Mouse (Mus musculus): ENCODE data around the gene Serac1. TPM values are rescaled to one million over a fixed set of nuclear protein-coding genes. Genes with fewer than 3 reads are reported as not detected.

Serac1 gene
- polyA plus RNA-seq, 1 experiment from 2014 or later = 13.6 TPM

GRCm38 (mm10) chr17:6002563-6002962 lies 77.0 kb downstream of the Serac1 start:
- whole genome bisulfite sequencing = 88% methylated on average over 6 of the region's 6 CpGs
- H3K36me3 ChIP-seq (replicated peaks; ENCODE audit: control insufficient read depth, insufficient read depth) = no peaks in the 10 kb centered on the region
- no peak overlapping the region for H3K9ac ChIP-seq
- H3K27ac ChIP-seq = no peak overlapping the region
- ATAC-seq (ENCODE audit: low FRiP score) (no peak), DNase-seq (ENCODE audit: low spot score) (no peak)
- H3K9me3 ChIP-seq (ENCODE audit: control insufficient read depth, low read length) = no peaks in the 10 kb centered on the region
- no peak overlapping the region for H3K4me2 ChIP-seq (replicated peaks)
- peaks cover 7% of the 10 kb centered on the region; the same call in 1 of the 2 replicates for H3K4me1 ChIP-seq (replicated peaks; ENCODE audit: control insufficient read depth, insufficient read depth, low read length)
- H3K4me3 ChIP-seq (replicated peaks; ENCODE audit: low read length) = no peak overlapping the region
- H3K27me3 ChIP-seq (ENCODE audit: control insufficient read depth, insufficient read depth, low read length) = no peaks in the 10 kb centered on the region

GRCm38 (mm10) chr17:6001836-6002235 lies 77.7 kb downstream of the Serac1 start:
- 79% methylated on average over 7 of the region's 7 CpGs for WGBS
- H3K27me3 ChIP-seq (ENCODE audit: control insufficient read depth, insufficient read depth, low read length) = no peaks in the 10 kb centered on the region
- peaks cover 7% of the 10 kb centered on the region; the same call in 1 of the 2 replicates for H3K4me1 ChIP-seq (replicated peaks; ENCODE audit: control insufficient read depth, insufficient read depth, low read length)
- ATAC-seq (ENCODE audit: low FRiP score) (no peak), DNase-seq (ENCODE audit: low spot score) (no peak)
- no peaks in the 10 kb centered on the region for H3K36me3 ChIP-seq (replicated peaks; ENCODE audit: control insufficient read depth, insufficient read depth)
- no peak overlapping the region for H3K9ac ChIP-seq
- H3K4me2 ChIP-seq (replicated peaks) = no peak overlapping the region
- no peak overlapping the region for H3K27ac ChIP-seq
- no peak overlapping the region for H3K4me3 ChIP-seq (replicated peaks; ENCODE audit: low read length)
- H3K9me3 ChIP-seq (ENCODE audit: control insufficient read depth, low read length) = no peaks in the 10 kb centered on the region

- ATAC-seq (ENCODE audit: low FRiP score) = no peak
These were observed 78.2 kb downstream of the Serac1 start for GRCm38 (mm10) chr17:6001389-6001788.

GRCm38 (mm10) chr17:6000864-6001319 lies 78.6 kb downstream of the Serac1 start:
- no peak for ATAC-seq (ENCODE audit: low FRiP score)
- Histone ChIP-seq H3K4me1 (replicated peaks; ENCODE audit: control insufficient read depth, insufficient read depth, low read length) (peaks cover 6% of the 10 kb centered on the region; the same call in 1 of the 2 replicates), H3K27ac (no peak overlapping the region), H3K4me2 (replicated peaks) (no peak overlapping the region), H3K27me3 (ENCODE audit: control insufficient read depth, insufficient read depth, low read length) (no peaks in the 10 kb centered on the region), H3K4me3 (replicated peaks; ENCODE audit: low read length) (no peak overlapping the region), H3K9me3 (ENCODE audit: control insufficient read depth, low read length) (no peaks in the 10 kb centered on the region), H3K36me3 (replicated peaks; ENCODE audit: control insufficient read depth, insufficient read depth) (no peaks in the 10 kb centered on the region), H3K9ac (no peak overlapping the region)
- WGBS = 88% methylated on average over 8 of the region's 8 CpGs
- no peak for DNase-seq (ENCODE audit: low spot score)

More at GRCm38 (mm10) chr17:6001389-6001788, 78.2 kb downstream of the Serac1 start:
- Histone ChIP-seq H3K4me2 (replicated peaks) (no peak overlapping the region), H3K9ac (no peak overlapping the region), H3K27ac (no peak overlapping the region), H3K4me3 (replicated peaks; ENCODE audit: low read length) (no peak overlapping the region), H3K9me3 (ENCODE audit: control insufficient read depth, low read length) (no peaks in the 10 kb centered on the region), H3K36me3 (replicated peaks; ENCODE audit: control insufficient read depth, insufficient read depth) (no peaks in the 10 kb centered on the region), H3K27me3 (ENCODE audit: control insufficient read depth, insufficient read depth, low read length) (no peaks in the 10 kb centered on the region), H3K4me1 (replicated peaks; ENCODE audit: control insufficient read depth, insufficient read depth, low read length) (peaks cover 7% of the 10 kb centered on the region; the same call in 1 of the 2 replicates)
- no peak for DNase-seq (ENCODE audit: low spot score)
- 89% methylated on average over 6 of the region's 6 CpGs for WGBS

GRCm38 (mm10) chr17:5999039-5999543 lies 80.5 kb downstream of the Serac1 start:
- H3K9ac ChIP-seq = no peak overlapping the region
- no peak for DNase-seq (ENCODE audit: low spot score)
- H3K36me3 ChIP-seq (replicated peaks; ENCODE audit: control insufficient read depth, insufficient read depth) = no peaks in the 10 kb centered on the region
- no peaks in the 10 kb centered on the region for H3K27me3 ChIP-seq (ENCODE audit: control insufficient read depth, insufficient read depth, low read length)
- no peak overlapping the region for H3K4me2 ChIP-seq (replicated peaks)
- H3K4me3 ChIP-seq (replicated peaks; ENCODE audit: low read length) = no peak overlapping the region
- H3K27ac ChIP-seq = no peak overlapping the region
- WGBS = 81% methylated on average over 5 of the region's 5 CpGs
- no peaks in the 10 kb centered on the region for H3K9me3 ChIP-seq (ENCODE audit: control insufficient read depth, low read length)
- H3K4me1 ChIP-seq (replicated peaks; ENCODE audit: control insufficient read depth, insufficient read depth, low read length) = no peaks in the 10 kb centered on the region; the same call in 1 of the 2 replicates
- ATAC-seq (ENCODE audit: low FRiP score) = no peak

GRCm38 (mm10) chr17:5998235-5998500 lies 81.4 kb downstream of the Serac1 start:
- no peak for DNase-seq (ENCODE audit: low spot score)
- H3K4me3 ChIP-seq (replicated peaks; ENCODE audit: low read length) = no peak overlapping the region
- no peaks in the 10 kb centered on the region for H3K9me3 ChIP-seq (ENCODE audit: control insufficient read depth, low read length)
- no peaks in the 10 kb centered on the region for H3K36me3 ChIP-seq (replicated peaks; ENCODE audit: control insufficient read depth, insufficient read depth)
- H3K4me2 ChIP-seq (replicated peaks) = no peak overlapping the region
- H3K27me3 ChIP-seq (ENCODE audit: control insufficient read depth, insufficient read depth, low read length) = no peaks in the 10 kb centered on the region
- H3K27ac ChIP-seq = no peak overlapping the region
- no peaks in the 10 kb centered on the region; the same call in 1 of the 2 replicates for H3K4me1 ChIP-seq (replicated peaks; ENCODE audit: control insufficient read depth, insufficient read depth, low read length)
- no peak for ATAC-seq (ENCODE audit: low FRiP score)
- no peak overlapping the region for H3K9ac ChIP-seq

GRCm38 (mm10) chr17:5997380-5998234 lies 81.9 kb downstream of the Serac1 start:
- no peak for DNase-seq (ENCODE audit: low spot score)
- no peaks in the 10 kb centered on the region for H3K9me3 ChIP-seq (ENCODE audit: control insufficient read depth, low read length)

GRCm38 (mm10) chr17:5996589-5996988 lies 83.0 kb downstream of the Serac1 start:
- no peak overlapping the region for H3K4me3 ChIP-seq (replicated peaks; ENCODE audit: low read length)
- H3K4me2 ChIP-seq (replicated peaks) = no peak overlapping the region
- H3K36me3 ChIP-seq (replicated peaks; ENCODE audit: control insufficient read depth, insufficient read depth) = no peaks in the 10 kb centered on the region
- H3K9me3 ChIP-seq (ENCODE audit: control insufficient read depth, low read length) = no peaks in the 10 kb centered on the region
- H3K9ac ChIP-seq = no peak overlapping the region
- no peak overlapping the region for H3K27ac ChIP-seq
- no peaks in the 10 kb centered on the region for H3K27me3 ChIP-seq (ENCODE audit: control insufficient read depth, insufficient read depth, low read length)
- WGBS = 87% methylated on average over 14 of the region's 14 CpGs
- DNase-seq (ENCODE audit: low spot score) = no peak
- ATAC-seq (ENCODE audit: low FRiP score) = no peak
- H3K4me1 ChIP-seq (replicated peaks; ENCODE audit: control insufficient read depth, insufficient read depth, low read length) = no peaks in the 10 kb centered on the region; the same call in 1 of the 2 replicates

More at GRCm38 (mm10) chr17:5997380-5998234, 81.9 kb downstream of the Serac1 start:
- Histone ChIP-seq H3K4me1 (replicated peaks; ENCODE audit: control insufficient read depth, insufficient read depth, low read length) (no peaks in the 10 kb centered on the region; the same call in 1 of the 2 replicates), H3K4me2 (replicated peaks) (no peak overlapping the region), H3K27ac (no peak overlapping the region), H3K4me3 (replicated peaks; ENCODE audit: low read length) (no peak overlapping the region), H3K27me3 (ENCODE audit: control insufficient read depth, insufficient read depth, low read length) (no peaks in the 10 kb centered on the region), H3K9ac (no peak overlapping the region), H3K36me3 (replicated peaks; ENCODE audit: control insufficient read depth, insufficient read depth) (no peaks in the 10 kb centered on the region)
- no peak for ATAC-seq (ENCODE audit: low FRiP score)
- 77% methylated on average over 16 of the region's 16 CpGs for WGBS

- Histone ChIP-seq H3K36me3 (replicated peaks; ENCODE audit: control insufficient read depth, insufficient read depth) (no peaks in the 10 kb centered on the region), H3K9me3 (ENCODE audit: control insufficient read depth, low read length) (no peaks in the 10 kb centered on the region), H3K4me2 (replicated peaks) (no peak overlapping the region), H3K27ac (no peak overlapping the region), H3K9ac (no peak overlapping the region), H3K4me1 (replicated peaks; ENCODE audit: control insufficient read depth, insufficient read depth, low read length) (no peaks in the 10 kb centered on the region; the same call in 1 of the 2 replicates), H3K27me3 (ENCODE audit: control insufficient read depth, insufficient read depth, low read length) (no peaks in the 10 kb centered on the region), H3K4me3 (replicated peaks; ENCODE audit: low read length) (no peak overlapping the region)
- ATAC-seq (ENCODE audit: low FRiP score) (no peak), DNase-seq (ENCODE audit: low spot score) (no peak)
- WGBS = 73% methylated on average over 6 of the region's 6 CpGs
These were observed 84.9 kb downstream of the Serac1 start for GRCm38 (mm10) chr17:5994606-5995005.

Data from hindbrain, embryonic 14.5 days (tissue).